Mouse (Mus musculus) liver, embryonic 13.5 days (tissue): ENCODE results near the gene Gm21981. TPM values are rescaled to one million over a fixed set of nuclear protein-coding genes. Genes with fewer than 3 reads are reported as not detected.
A peak's percentile ranks its signal among the peaks of the same experiment; 100 is the strongest.

Experiments
- ATAC-seq: fragments of 200-750 bp; cut with Nextera tagmentation; 2 replicates; pipeline ENCODE4 v1.8.0; 2017; ENCODE audit warnings: low read depth, mild to moderate bottlenecking, moderate number of reproducible peaks, moderate library complexity
- DNase-seq: peaks from one replicate; pipeline ENCODE4 v3.0.0; 2022
- H3K27ac ChIP-seq: fragments of 300-500 bp; sonication (generic); 2 replicates; pipeline ENCODE4 v1.5.1; 2015; ENCODE audit warnings: moderate library complexity, mild to moderate bottlenecking, inconsistent platforms
- H3K27me3 ChIP-seq: fragments of 300-500 bp; sonication (generic); 2 replicates; pipeline ENCODE4 v1.6.1; 2015; ENCODE audit warnings: mild to moderate bottlenecking, inconsistent platforms
- H3K36me3 ChIP-seq: fragments of 300-500 bp; sonication (generic); 2 replicates; pipeline ENCODE4 v1.6.1; 2015; ENCODE audit warnings: mild to moderate bottlenecking, inconsistent platforms
- H3K4me1 ChIP-seq: fragments of 300-500 bp; sonication (generic); replicated peaks from 2 replicates; pipeline ENCODE4 v1.6.1; 2015; ENCODE audit warnings: inconsistent platforms
- H3K4me2 ChIP-seq: fragments of 300-500 bp; sonication (generic); 2 replicates; pipeline ENCODE4 v1.6.1; 2015; ENCODE audit warnings: inconsistent platforms, mild to moderate bottlenecking, moderate library complexity
- H3K4me3 ChIP-seq: fragments of 300-500 bp; sonication (generic); replicated peaks from 2 replicates; pipeline ENCODE4 v1.5.1; 2015; ENCODE audit warnings: mild to moderate bottlenecking, inconsistent platforms
- H3K9ac ChIP-seq: fragments of 300-500 bp; sonication (generic); 2 replicates; pipeline ENCODE4 v1.6.1; 2015; ENCODE audit warnings: mild to moderate bottlenecking, inconsistent platforms
- H3K9me3 ChIP-seq: fragments of 300-500 bp; sonication (generic); replicated peaks from 2 replicates; pipeline ENCODE4 v1.6.1; 2016; ENCODE audit warnings: inconsistent platforms
- WGBS: fragments of 180-500 bp; shearing (Covaris S2); methylation state at CpG from one replicate; pipeline ENCODE4 v1.1.7; 2015; ENCODE audit not compliant: insufficient replicate concordance; 5-methylcytosine and 5-hydroxymethylcytosine counted together
- polyA plus RNA-seq: library from polyadenylated mRNA; unstranded; fragments of >200 nt; fragmentation: Nextera tagmentation; extraction: Ambion mirVana; gene quantifications from 2 replicates; pipeline ENCODE4 v1.2.1, GENCODE M21; 2015

The Gm21981 gene
- polyA plus RNA-seq, 1 experiment from 2014 or later = 0.06 TPM

- WGBS = 64% methylated on average over 11 of the region's 11 CpGs
- ATAC-seq = no peak
- no peak within 1 kb of the TSS for H3K4me3 ChIP-seq
- no peaks in the 10 kb centered on the region for H3K9me3 ChIP-seq
- no peak within 1 kb of the TSS for H3K9ac ChIP-seq
- no peak within 1 kb of the TSS for H3K27ac ChIP-seq
- H3K4me2 ChIP-seq = no peak within 1 kb of the TSS
- no peak for DNase-seq
- peaks cover 6% of the 10 kb centered on the region; the same call in 1 of the 2 replicates for H3K27me3 ChIP-seq
- H3K36me3 ChIP-seq = no peaks in the 10 kb centered on the region
- no peaks in the 10 kb centered on the region for H3K4me1 ChIP-seq
Observed at GRCm38 (mm10) chr17:47726566-47726965, 32.3 kb upstream of the Gm21981 start, which contains the start of gene Pgc. Gene Pgc (plus strand): TSS chr17:47726842.

- H3K27me3 ChIP-seq = peaks cover 8% of the 10 kb centered on the region; the same call in 1 of the 2 replicates
- no peak for ATAC-seq
- H3K27ac ChIP-seq = no peak overlapping the region
- H3K4me2 ChIP-seq = no peak overlapping the region
- H3K4me1 ChIP-seq = no peaks in the 10 kb centered on the region
- no peak overlapping the region for H3K9ac ChIP-seq
- no peak overlapping the region for H3K4me3 ChIP-seq
- no peaks in the 10 kb centered on the region for H3K36me3 ChIP-seq
- no peaks in the 10 kb centered on the region for H3K9me3 ChIP-seq
- no peak for DNase-seq
- 32% methylated on average over 4 of the region's 4 CpGs for WGBS
Observed at GRCm38 (mm10) chr17:47721183-47721582, 26.9 kb upstream of the Gm21981 start.

GRCm38 (mm10) chr17:47715037-47715436 is 20.8 kb upstream of the Gm21981 start:
- Histone ChIP-seq H3K4me2 (no peak overlapping the region), H3K27ac (no peak overlapping the region), H3K27me3 (0 out of 2 replicates have a peak, but pooled peaks cover 5% of the 10 kb centered on the region), H3K9ac (no peak overlapping the region), H3K9me3 (no peaks in the 10 kb centered on the region), H3K4me3 (no peak overlapping the region), H3K4me1 (peaks cover 5% of the 10 kb centered on the region), H3K36me3 (no peaks in the 10 kb centered on the region)
- DNase-seq = no peak
- 24% methylated on average over 3 of the region's 3 CpGs for WGBS
- no peak for ATAC-seq

- H3K36me3 ChIP-seq = no peaks in the 10 kb centered on the region
- H3K9me3 ChIP-seq = no peaks in the 10 kb centered on the region
- H3K4me3 ChIP-seq = no peak overlapping the region
- H3K9ac ChIP-seq = no peak overlapping the region
- H3K27me3 ChIP-seq = peaks cover 9% of the 10 kb centered on the region; the same call in 1 of the 2 replicates
- H3K27ac ChIP-seq = no peak overlapping the region
- no peak overlapping the region for H3K4me2 ChIP-seq
- ATAC-seq (no peak), DNase-seq (no peak)
- peaks cover 7% of the 10 kb centered on the region for H3K4me1 ChIP-seq
- 50% methylated on average over 17 of the region's 22 CpGs for WGBS
Observed at GRCm38 (mm10) chr17:47712889-47713571, 18.8 kb upstream of the Gm21981 start.

GRCm38 (mm10) chr17:47711883-47712282 is 17.6 kb upstream of the Gm21981 start:
- ATAC-seq = peak; percentile 35

GRCm38 (mm10) chr17:47710036-47710435 is 15.8 kb upstream of the Gm21981 start:
- no peaks in the 10 kb centered on the region for H3K36me3 ChIP-seq
- no peak overlapping the region for H3K4me3 ChIP-seq
- peaks cover 7% of the 10 kb centered on the region for H3K4me1 ChIP-seq
- peaks cover 34% of the 10 kb centered on the region for H3K27me3 ChIP-seq
- no peaks in the 10 kb centered on the region for H3K9me3 ChIP-seq
- no peak overlapping the region for H3K4me2 ChIP-seq
- H3K27ac ChIP-seq = no peak overlapping the region
- DNase-seq (no peak), ATAC-seq (no peak)
- WGBS = 33% methylated on average over 3 of the region's 3 CpGs
- no peak overlapping the region for H3K9ac ChIP-seq

More at GRCm38 (mm10) chr17:47711883-47712282, 17.6 kb upstream of the Gm21981 start:
- no peak overlapping the region for H3K4me3 ChIP-seq
- no peaks in the 10 kb centered on the region for H3K9me3 ChIP-seq
- no peak overlapping the region for H3K4me2 ChIP-seq
- no peaks in the 10 kb centered on the region for H3K36me3 ChIP-seq
- no peak overlapping the region for H3K27ac ChIP-seq
- H3K9ac ChIP-seq = no peak overlapping the region
- H3K27me3 ChIP-seq = peaks cover 19% of the 10 kb centered on the region
- peaks cover 7% of the 10 kb centered on the region for H3K4me1 ChIP-seq
- no peak for DNase-seq
- 34% methylated on average over 6 of the region's 6 CpGs for WGBS

- WGBS = 72% methylated on average over 4 of the region's 4 CpGs
- peaks cover 7% of the 10 kb centered on the region for H3K4me1 ChIP-seq
Observed at GRCm38 (mm10) chr17:47708972-47709371, 14.7 kb upstream of the Gm21981 start.

GRCm38 (mm10) chr17:47707961-47708360 is 13.7 kb upstream of the Gm21981 start:
- no peak overlapping the region for H3K27ac ChIP-seq
- WGBS = 58% methylated on average over 3 of the region's 3 CpGs
- peaks cover 7% of the 10 kb centered on the region for H3K4me1 ChIP-seq
- peaks cover 54% of the 10 kb centered on the region for H3K27me3 ChIP-seq
- no peak for ATAC-seq
- DNase-seq = no peak
- no peak overlapping the region for H3K9ac ChIP-seq
- no peak overlapping the region for H3K4me2 ChIP-seq
- no peaks in the 10 kb centered on the region for H3K9me3 ChIP-seq
- H3K4me3 ChIP-seq = no peak overlapping the region
- 0 out of 2 replicates have a peak, but pooled peaks cover 3% of the 10 kb centered on the region for H3K36me3 ChIP-seq

More at GRCm38 (mm10) chr17:47708972-47709371, 14.7 kb upstream of the Gm21981 start:
- Histone ChIP-seq H3K27me3 (peaks cover 44% of the 10 kb centered on the region), H3K9me3 (no peaks in the 10 kb centered on the region), H3K4me3 (no peak overlapping the region), H3K27ac (no peak overlapping the region), H3K9ac (no peak overlapping the region), H3K4me2 (no peak overlapping the region), H3K36me3 (no peaks in the 10 kb centered on the region)
- DNase-seq (no peak), ATAC-seq (no peak)

- WGBS = 52% methylated on average over 1 of the region's 1 CpGs
- ATAC-seq = no peak
- H3K9me3 ChIP-seq = no peaks in the 10 kb centered on the region
- H3K9ac ChIP-seq = no peak overlapping the region
- no peak overlapping the region for H3K4me3 ChIP-seq
- H3K27me3 ChIP-seq = peaks cover 69% of the 10 kb centered on the region
- peaks cover 6% of the 10 kb centered on the region; the same call in 1 of the 2 replicates for H3K4me1 ChIP-seq
- 0 out of 2 replicates have a peak, but pooled peaks cover 5% of the 10 kb centered on the region for H3K36me3 ChIP-seq
- DNase-seq = no peak
- H3K27ac ChIP-seq = no peak overlapping the region
- no peak overlapping the region for H3K4me2 ChIP-seq
Observed at GRCm38 (mm10) chr17:47706196-47706595, 11.9 kb upstream of the Gm21981 start.

GRCm38 (mm10) chr17:47704692-47705091 is 10.4 kb upstream of the Gm21981 start:
- peaks cover 8% of the 10 kb centered on the region for H3K4me1 ChIP-seq
- H3K4me2 ChIP-seq = no peak overlapping the region
- no peak overlapping the region for H3K27ac ChIP-seq
- no peak for DNase-seq
- peaks cover 72% of the 10 kb centered on the region for H3K27me3 ChIP-seq
- 66% methylated on average over 4 of the region's 4 CpGs for WGBS
- H3K9ac ChIP-seq = no peak overlapping the region
- H3K9me3 ChIP-seq = no peaks in the 10 kb centered on the region
- H3K4me3 ChIP-seq = no peak overlapping the region
- 0 out of 2 replicates have a peak, but pooled peaks cover 5% of the 10 kb centered on the region for H3K36me3 ChIP-seq
- ATAC-seq = no peak

- 17% methylated on average over 20 of the region's 20 CpGs for WGBS
- H3K27me3 ChIP-seq = peaks cover 69% of the 10 kb centered on the region
Observed at GRCm38 (mm10) chr17:47703556-47703955, 9.3 kb upstream of the Gm21981 start.

More at GRCm38 (mm10) chr17:47703556-47703955, 9.3 kb upstream of the Gm21981 start:
- H3K4me2 ChIP-seq = no peak overlapping the region
- no peak overlapping the region for H3K4me3 ChIP-seq
- H3K27ac ChIP-seq = no peak overlapping the region
- H3K36me3 ChIP-seq = 0 out of 2 replicates have a peak, but pooled peaks cover 5% of the 10 kb centered on the region
- ATAC-seq (no peak), DNase-seq (no peak)
- H3K9me3 ChIP-seq = no peaks in the 10 kb centered on the region
- peaks cover 14% of the 10 kb centered on the region for H3K4me1 ChIP-seq
- no peak overlapping the region for H3K9ac ChIP-seq
